In genomic region chr14:47074045-47074666, GRCm38 (mm10) we compare ENCODE assay signal across 8 mouse cellular contexts.
DNase-seq lines count a peak whose midpoint lies in the region; ATAC-seq and TF ChIP-seq lines count a peak whose summit lies in the region.

No protein-coding gene starts in this region.

- no peaks in the 10 kb centered on the region for H3K27me3 ChIP-seq in splenic B cell, adult 2 months (ENCODE audit: control insufficient read depth, insufficient read depth, low read length, poor library complexity, severe bottlenecking)
- no peaks in the 10 kb centered on the region for H3K27me3 ChIP-seq in forebrain, embryonic 10.5 days (ENCODE audit: poor library complexity, severe bottlenecking)

- no peaks in the 10 kb centered on the region for H3K9me3 ChIP-seq in forebrain, embryonic 10.5 days

- peak; percentile 36 to 65 for DNase-seq in adrenal gland, adult (ENCODE audit: inconsistent age in 2 of 2, low spot score in 1 of 2)
- DNase-seq in adrenal gland, postnatal 4 days (ENCODE audit: low spot score in 2 of 2) = no peak
- peak in 1 of 2 experiments; percentile 29 for DNase-seq in layer of hippocampus, adult 2 months (ENCODE audit: low spot score in 2 of 2)
- no peak for DNase-seq in layer of hippocampus, postnatal 14 days (ENCODE audit: low spot score in 2 of 2)
- peak; percentile 49 for DNase-seq in NIH3T3 (ENCODE audit: low read depth)
- DNase-seq in splenic B cell, adult 2 months (ENCODE audit: low read depth, low spot score) = peak; percentile 8
- no peak for DNase-seq in forebrain, embryonic 10.5 days (ENCODE audit: extremely low spot score, low spot score)

- ATAC-seq in erythroid progenitor cell, adult 5-6 weeks (replicated peaks; ENCODE audit: low FRiP score, poor library complexity, severe bottlenecking) = 0 out of 2 replicates have a peak, but pooled peaks have one; percentile 37

- H3K27ac ChIP-seq in layer of hippocampus, adult 2 months = no peak overlapping the region
- no peak overlapping the region for H3K27ac ChIP-seq in forebrain, embryonic 10.5 days

- peaks cover 9% of the 10 kb centered on the region for H3K4me1 ChIP-seq in forebrain, embryonic 10.5 days

- peak; percentile 70 for TF ChIP-seq CTCF in layer of hippocampus, adult 2 months (conservative IDR thresholded peaks at IDR 0.05)

- H3K36me3 ChIP-seq in splenic B cell, adult 2 months (ENCODE audit: control insufficient read depth, insufficient read depth, low read length, poor library complexity, severe bottlenecking) = no peaks in the 10 kb centered on the region
- H3K36me3 ChIP-seq in forebrain, embryonic 10.5 days (replicated peaks) = peaks cover 12% of the 10 kb centered on the region

- H3K4me3 ChIP-seq in layer of hippocampus, adult 2 months = no peak overlapping the region
- no peak overlapping the region for H3K4me3 ChIP-seq in forebrain, embryonic 10.5 days

- 65% methylated on average over 18 of the region's 18 CpGs for WGBS in forebrain, embryonic 10.5 days

Comparison
In these comparisons a context has a peak if more than half of its experiments do, and no peak if none do; other contexts are left out.
1. DNase-seq: peak in adrenal gland, adult (2 of 2), NIH3T3 (single experiment) and splenic B cell, adult 2 months (single experiment); none in adrenal gland, postnatal 4 days (0 of 2), layer of hippocampus, postnatal 14 days (0 of 2) and forebrain, embryonic 10.5 days (single experiment).